Mouse (Mus musculus) kidney, adult 9 months (tissue): Measurements from ENCODE around the gene Olfr806.

Experiments
- DNase-seq: peaks from one replicate; pipeline ENCODE4 v3.0.0; 2022

Olfr806 gene

GRCm38 (mm10) chr10:129741821-129742220 lies at the start of gene Olfr806:
TSS of gene Olfr806 (minus strand) at chr10:129741921.
- no peak for DNase-seq

GRCm38 (mm10) chr10:129778123-129778522 lies 36.4 kb upstream of the Olfr806 start:
- no peak for DNase-seq

- DNase-seq, result no peak
Measured at GRCm38 (mm10) chr10:129774338-129774737, 32.6 kb upstream of the Olfr806 start, which contains the start of gene Olfr809. TSS of gene Olfr809 (plus strand) at chr10:129774638.

GRCm38 (mm10) chr10:129765182-129765581 lies 23.5 kb upstream of the Olfr806 start, which contains the start of gene Olfr808:
TSS of gene Olfr808 (plus strand) at chr10:129765482.
- DNase-seq, result no peak

- DNase-seq, result no peak
Measured at GRCm38 (mm10) chr10:129757693-129758092, 16.0 kb upstream of the Olfr806 start, which contains the start of gene Olfr807. TSS of gene Olfr807 (minus strand) at chr10:129757793.

- DNase-seq, result no peak
Measured at GRCm38 (mm10) chr10:129729275-129729674, 12.4 kb downstream of the Olfr806 start, which contains the start of gene Olfr805. TSS of gene Olfr805 (minus strand) at chr10:129729375.

GRCm38 (mm10) chr10:129702910-129703309 lies 38.8 kb downstream of the Olfr806 start, which contains the start of gene Olfr804:
TSS of gene Olfr804 (plus strand) at chr10:129703210.
- no peak for DNase-seq

GRCm38 (mm10) chr10:129694186-129694585 lies 47.5 kb downstream of the Olfr806 start, which contains the start of gene Olfr803:
TSS of gene Olfr803 (minus strand) at chr10:129694286.
- DNase-seq, result no peak

- DNase-seq, result no peak
Measured at GRCm38 (mm10) chr10:129688069-129688468, 53.7 kb downstream of the Olfr806 start, which contains the start of gene Olfr802. TSS of gene Olfr802 (minus strand) at chr10:129688169.
